Mouse (Mus musculus) neural tube, embryonic 11.5 days (tissue): ENCODE results near the gene Gucd1. TPM values are rescaled to one million over a fixed set of nuclear protein-coding genes. Genes with fewer than 3 reads are reported as not detected.
"Not testable (repeated sequence)": the region's sequence is repeated elsewhere in the genome, so short reads cannot be mapped to it uniquely, and the experiment has no call there.

ENCODE experiments used
- ATAC-seq: fragments of 200-750 bp; cut with Nextera tagmentation; 2 replicates; pipeline ENCODE4 v1.8.0; 2017; ENCODE audit warnings: moderate number of reproducible peaks, mild to moderate bottlenecking, moderate TSS enrichment, moderate library complexity; ENCODE audit not compliant: insufficient read depth, low FRiP score, low TSS enrichment
- DNase-seq: peaks from one replicate; pipeline ENCODE4 v3.0.0-alpha.2; 2015; ENCODE audit warnings: low spot score
- H3K27ac ChIP-seq: fragments of 300-500 bp; sonication (generic); 2 replicates; pipeline ENCODE4 v1.5.1; 2014; ENCODE audit warnings: low read depth, mild to moderate bottlenecking, low read length
- H3K27me3 ChIP-seq: fragments of 300-500 bp; sonication (generic); 2 replicates; pipeline ENCODE4 v1.6.1; 2014; ENCODE audit warnings: mild to moderate bottlenecking, low read length, mixed read lengths; ENCODE audit not compliant: control insufficient read depth, insufficient read depth
- H3K36me3 ChIP-seq: fragments of 300-500 bp; sonication (generic); 2 replicates; pipeline ENCODE4 v1.6.1; 2014; ENCODE audit warnings: mild to moderate bottlenecking, low read length, moderate library complexity, mixed read lengths; ENCODE audit not compliant: control insufficient read depth, insufficient read depth
- H3K4me1 ChIP-seq: fragments of 300-500 bp; sonication (generic); 2 replicates; pipeline ENCODE4 v1.6.1; 2014; ENCODE audit warnings: low read length, mixed read lengths; ENCODE audit not compliant: control insufficient read depth, insufficient read depth
- H3K4me2 ChIP-seq: fragments of 300-500 bp; sonication (generic); 2 replicates; pipeline ENCODE4 v1.6.1; 2014; ENCODE audit warnings: low read depth, mild to moderate bottlenecking, moderate library complexity
- H3K4me3 ChIP-seq: fragments of 300-500 bp; sonication (generic); 2 replicates; pipeline ENCODE4 v1.5.1; 2014; ENCODE audit warnings: low read depth, low read length
- H3K9ac ChIP-seq: fragments of 300-500 bp; sonication (generic); 2 replicates; pipeline ENCODE4 v1.6.1; 2014; ENCODE audit warnings: mild to moderate bottlenecking, low read length
- H3K9me3 ChIP-seq: fragments of 300-500 bp; sonication (generic); 2 replicates; pipeline ENCODE4 v1.6.1; 2016; ENCODE audit warnings: low read length; ENCODE audit not compliant: control insufficient read depth
- WGBS: fragments of 180-500 bp; shearing (Covaris S2); extraction: QIAGEN DNeasy Blood & Tissue Kit; methylation state at CpG from one replicate; pipeline ENCODE4 v1.1.7; 2014; 5-methylcytosine and 5-hydroxymethylcytosine counted together
- polyA plus RNA-seq: library from polyadenylated mRNA; unstranded; fragments of >200 nt; fragmentation: Nextera tagmentation; extraction: Ambion mirVana; gene quantifications from 2 replicates; pipeline ENCODE4 v1.2.1, GENCODE M21; 2014

Gucd1 gene
- polyA plus RNA-seq, 1 experiment from 2014 or later = 33.2 TPM

- no peaks in the 10 kb centered on the region for H3K4me1 ChIP-seq
- no peak overlapping the region for H3K4me2 ChIP-seq
- no peaks in the 10 kb centered on the region for H3K27me3 ChIP-seq
- H3K9me3 ChIP-seq = no peaks in the 10 kb centered on the region
- DNase-seq (no peak), ATAC-seq (no peak)
- H3K4me3 ChIP-seq = no peak overlapping the region
- no peaks in the 10 kb centered on the region for H3K36me3 ChIP-seq
- 81% methylated on average over 4 of the region's 4 CpGs for WGBS
- no peak overlapping the region for H3K27ac ChIP-seq
- no peak overlapping the region for H3K9ac ChIP-seq
These were observed 162.4 kb downstream of the Gucd1 start for GRCm38 (mm10) chr10:75355341-75355740.

DNA sequence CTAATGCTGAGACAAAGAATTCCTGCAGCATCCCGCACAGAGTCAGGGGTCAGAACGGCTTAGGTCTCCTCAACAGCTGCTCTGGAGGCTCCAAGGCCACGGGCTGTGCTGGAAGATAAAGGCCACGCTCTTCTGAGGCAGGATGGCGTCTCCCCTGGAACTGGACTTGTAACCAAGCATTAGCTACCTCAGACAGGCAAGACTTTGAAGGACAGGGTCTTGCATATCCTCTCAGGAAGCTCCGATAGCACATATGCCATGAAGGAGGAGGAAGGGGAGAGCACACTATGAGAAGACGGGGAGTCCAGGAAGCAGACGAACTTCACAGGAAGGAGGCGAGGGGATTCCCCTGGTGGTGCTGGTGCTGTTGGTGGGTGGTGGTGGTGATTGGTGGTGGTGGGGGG lies 163.9 kb downstream of the Gucd1 start:
- H3K4me1 ChIP-seq, H3K27me3 ChIP-seq, ATAC-seq, H3K4me3 ChIP-seq, H3K9me3 ChIP-seq, H3K9ac ChIP-seq, DNase-seq, H3K36me3 ChIP-seq, H3K27ac ChIP-seq, H3K4me2 ChIP-seq: not testable (repeated sequence)
- WGBS = 72% methylated on average over 7 of the region's 9 CpGs

GRCm38 (mm10) chr10:75352541-75352940 lies 165.2 kb downstream of the Gucd1 start:
- Histone ChIP-seq H3K27me3 (no peaks in the 10 kb centered on the region), H3K36me3 (no peaks in the 10 kb centered on the region), H3K27ac (no peak overlapping the region), H3K9me3 (no peaks in the 10 kb centered on the region), H3K4me2 (no peak overlapping the region), H3K4me3 (no peak overlapping the region), H3K4me1 (no peaks in the 10 kb centered on the region), H3K9ac (no peak overlapping the region)
- ATAC-seq (no peak), DNase-seq (no peak)
- WGBS = 95% methylated on average over 12 of the region's 12 CpGs

DNA sequence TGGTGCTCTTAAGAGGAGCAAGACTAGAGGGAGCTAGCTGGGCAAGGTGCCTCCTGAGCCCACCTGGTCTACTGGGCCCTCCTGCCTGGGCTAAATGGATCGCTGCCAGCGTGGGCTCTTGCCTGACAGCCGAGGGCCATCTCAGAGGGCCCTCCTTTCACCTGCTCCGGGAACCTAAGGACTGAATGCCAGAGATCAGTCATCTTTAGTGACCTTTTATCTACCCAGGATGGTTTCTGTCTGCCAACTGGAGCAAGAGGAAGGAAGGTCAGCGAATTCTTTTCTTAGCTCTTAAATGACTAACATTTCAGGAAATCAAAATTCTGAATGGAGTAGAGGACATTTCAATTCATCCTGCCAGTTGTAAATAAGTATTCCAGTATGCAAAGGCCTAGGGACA lies 167.2 kb downstream of the Gucd1 start:
- no peak overlapping the region for H3K9ac ChIP-seq
- DNase-seq (no peak), ATAC-seq (no peak)
- no peaks in the 10 kb centered on the region for H3K36me3 ChIP-seq
- H3K27me3 ChIP-seq = no peaks in the 10 kb centered on the region
- no peak overlapping the region for H3K27ac ChIP-seq
- no peak overlapping the region for H3K4me3 ChIP-seq
- no peak overlapping the region for H3K4me2 ChIP-seq
- no peaks in the 10 kb centered on the region for H3K4me1 ChIP-seq
- no peaks in the 10 kb centered on the region for H3K9me3 ChIP-seq
- 88% methylated on average over 5 of the region's 5 CpGs for WGBS

DNA sequence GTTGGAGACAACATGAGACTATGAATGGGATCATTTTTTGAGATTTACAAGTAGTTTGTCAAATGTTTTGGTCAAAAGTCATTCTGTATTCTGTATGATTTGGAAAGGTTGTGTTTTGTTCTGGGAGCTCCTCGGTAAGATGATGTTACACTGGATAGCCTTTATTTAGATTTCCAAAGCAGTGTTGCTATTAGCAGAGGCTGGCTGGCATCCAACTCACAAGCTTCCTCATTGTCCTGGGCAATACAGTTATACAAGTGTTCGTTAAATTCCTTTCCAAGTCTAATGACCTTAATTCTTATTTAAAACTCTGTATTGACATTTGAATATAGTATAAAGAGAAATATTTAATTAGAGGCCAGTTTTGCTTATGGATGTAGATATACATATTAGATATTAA lies 172.5 kb downstream of the Gucd1 start:
- Histone ChIP-seq H3K27ac (no peak overlapping the region), H3K9ac (no peak overlapping the region), H3K9me3 (no peaks in the 10 kb centered on the region), H3K4me3 (no peak overlapping the region), H3K36me3 (no peaks in the 10 kb centered on the region), H3K27me3 (no peaks in the 10 kb centered on the region), H3K4me1 (no peaks in the 10 kb centered on the region), H3K4me2 (no peak overlapping the region)
- ATAC-seq (no peak), DNase-seq (no peak)
- 92% methylated on average over 2 of the region's 2 CpGs for WGBS

- not testable (repeated sequence) for ATAC-seq, H3K4me3 ChIP-seq, H3K4me2 ChIP-seq, H3K9ac ChIP-seq, H3K36me3 ChIP-seq, H3K27me3 ChIP-seq, H3K9me3 ChIP-seq, H3K27ac ChIP-seq, DNase-seq, H3K4me1 ChIP-seq
- WGBS = 83% methylated on average over 1 of the region's 1 CpGs
These were observed 173.2 kb downstream of the Gucd1 start for GRCm38 (mm10) chr10:75344563-75344962.

DNA sequence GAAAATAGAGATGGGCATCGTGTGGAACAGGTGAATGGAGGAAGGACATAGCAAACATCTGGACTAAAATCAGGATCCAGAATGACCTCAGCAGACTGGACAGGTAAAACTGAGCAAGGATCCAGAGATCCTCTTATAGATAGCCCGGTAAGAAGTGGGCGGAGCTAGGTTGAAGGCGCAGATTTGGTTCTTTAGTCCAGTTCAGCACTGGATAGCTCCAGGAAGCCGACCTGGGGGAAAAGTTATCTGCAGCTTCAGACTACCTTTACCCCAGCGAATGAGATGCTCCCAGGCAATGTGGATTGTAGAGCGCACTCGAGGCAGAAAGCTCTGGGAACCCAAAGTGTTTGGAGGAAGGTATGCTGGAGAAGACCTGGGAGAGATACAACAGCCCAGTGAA lies 175.8 kb downstream of the Gucd1 start:
- ATAC-seq = no peak
- H3K27ac ChIP-seq = no peak overlapping the region
- no peak overlapping the region for H3K4me2 ChIP-seq
- no peak overlapping the region for H3K4me3 ChIP-seq
- H3K9me3 ChIP-seq = no peaks in the 10 kb centered on the region
- no peaks in the 10 kb centered on the region for H3K27me3 ChIP-seq
- no peak overlapping the region for H3K9ac ChIP-seq
- 41% methylated on average over 8 of the region's 8 CpGs for WGBS
- no peaks in the 10 kb centered on the region for H3K4me1 ChIP-seq
- H3K36me3 ChIP-seq = no peaks in the 10 kb centered on the region
- DNase-seq = no peak

GRCm38 (mm10) chr10:75339377-75339776 lies 178.4 kb downstream of the Gucd1 start:
- Histone ChIP-seq H3K27ac (no peak overlapping the region), H3K4me3 (no peak overlapping the region), H3K4me2 (no peak overlapping the region), H3K9ac (no peak overlapping the region), H3K9me3 (no peaks in the 10 kb centered on the region), H3K36me3 (no peaks in the 10 kb centered on the region), H3K4me1 (no peaks in the 10 kb centered on the region), H3K27me3 (no peaks in the 10 kb centered on the region)
- DNase-seq (no peak), ATAC-seq (no peak)
- 88% methylated on average over 7 of the region's 7 CpGs for WGBS

- H3K27me3 ChIP-seq = no peaks in the 10 kb centered on the region
- DNase-seq (no peak), ATAC-seq (no peak)
- H3K36me3 ChIP-seq = no peaks in the 10 kb centered on the region
- no peak overlapping the region for H3K4me2 ChIP-seq
- H3K27ac ChIP-seq = no peak overlapping the region
- H3K4me3 ChIP-seq = no peak overlapping the region
- H3K9ac ChIP-seq = no peak overlapping the region
- H3K9me3 ChIP-seq = no peaks in the 10 kb centered on the region
- 84% methylated on average over 5 of the region's 5 CpGs for WGBS
- no peaks in the 10 kb centered on the region for H3K4me1 ChIP-seq
These were observed 178.9 kb downstream of the Gucd1 start for GRCm38 (mm10) chr10:75338852-75339251.
